Mouse (Mus musculus) heart, embryonic 14.5 days (tissue): Measurements from ENCODE around the gene S100a4. TPM values are rescaled to one million over a fixed set of nuclear protein-coding genes. Genes with fewer than 3 reads are reported as not detected.

ENCODE experiments used
- ATAC-seq: fragments of 200-750 bp; cut with Nextera tagmentation; 2 replicates; pipeline ENCODE4 v1.8.0; 2017; ENCODE audit warnings: low read depth, moderate TSS enrichment; ENCODE audit not compliant: insufficient number of reproducible peaks, insufficient read depth, low FRiP score
- H3K27ac ChIP-seq, 2 experiments: fragments of 200-500 bp in 1 of 2; fragments of 300-500 bp in 1 of 2; sonication (generic) in 1 of 2; replicated peaks in 1 of 2; 2 replicates each; pipeline ENCODE4 v1.5.1; 2012 to 2014; ENCODE audit warnings: low read depth in 2 of 2, low read length in 2 of 2, control low read depth in 1 of 2, mild to moderate bottlenecking in 1 of 2, mixed read lengths in 1 of 2; ENCODE audit not compliant: control insufficient read depth in 1 of 2, insufficient read depth in 1 of 2
- H3K27me3 ChIP-seq: fragments of 300-500 bp; sonication (generic); 2 replicates; pipeline ENCODE4 v1.6.1; 2014; ENCODE audit warnings: mild to moderate bottlenecking, low read length, control low read depth; ENCODE audit not compliant: control insufficient read depth, insufficient read depth
- H3K36me3 ChIP-seq: fragments of 300-500 bp; sonication (generic); 2 replicates; pipeline ENCODE4 v1.6.1; 2014; ENCODE audit warnings: mild to moderate bottlenecking, control low read depth, low read length, mixed read lengths; ENCODE audit not compliant: control insufficient read depth, insufficient read depth
- H3K4me1 ChIP-seq, 2 experiments: fragments of 200-500 bp in 1 of 2; fragments of 300-500 bp in 1 of 2; sonication (generic) in 1 of 2; 2 replicates each; pipeline ENCODE4 v1.6.1; 2012 to 2014; ENCODE audit warnings: low read length in 2 of 2, control low read depth in 1 of 2, mixed read lengths in 1 of 2; ENCODE audit not compliant: control insufficient read depth in 2 of 2, insufficient read depth in 2 of 2
- H3K4me2 ChIP-seq: fragments of 300-500 bp; sonication (generic); 2 replicates; pipeline ENCODE4 v1.6.1; 2014; ENCODE audit warnings: mild to moderate bottlenecking, low read length
- H3K4me3 ChIP-seq, 2 experiments: fragments of 200-500 bp in 1 of 2; fragments of 300-500 bp in 1 of 2; sonication (generic) in 1 of 2; 2 replicates each; pipeline ENCODE4 v1.5.1; 2012 to 2014; ENCODE audit warnings: low read length in 2 of 2, mild to moderate bottlenecking in 2 of 2, control low read depth in 1 of 2, low read depth in 1 of 2, moderate library complexity in 1 of 2; ENCODE audit not compliant: control insufficient read depth in 1 of 2, insufficient read depth in 1 of 2
- H3K9ac ChIP-seq: fragments of 300-500 bp; sonication (generic); 2 replicates; pipeline ENCODE4 v1.6.1; 2014; ENCODE audit warnings: mild to moderate bottlenecking, low read length
- H3K9me3 ChIP-seq: fragments of 300-500 bp; sonication (generic); 2 replicates; pipeline ENCODE4 v1.6.1; 2016; ENCODE audit warnings: low read length, control low read depth; ENCODE audit not compliant: control insufficient read depth
- WGBS: fragments of 180-500 bp; shearing (Covaris S2); extraction: QIAGEN DNeasy Blood & Tissue Kit; methylation state at CpG from one replicate; pipeline ENCODE4 v1.1.7; 2014; 5-methylcytosine and 5-hydroxymethylcytosine counted together
- polyA plus RNA-seq: library from polyadenylated mRNA; unstranded; fragments of >200 nt; fragmentation: Nextera tagmentation; extraction: Ambion mirVana; gene quantifications from 2 replicates; pipeline ENCODE4 v1.2.1, GENCODE M21; 2014

Gene S100a4
- polyA plus RNA-seq, 1 experiment from 2014 or later = 3.8 TPM

GRCm38 (mm10) chr3:90605736-90606135, 2.2 kb downstream of the S100a4 start:
- H3K4me1 ChIP-seq = peaks cover 16% of the 10 kb centered on the region in 2 experiments
- ATAC-seq = no peak
- WGBS = 75% methylated on average over 2 of the region's 2 CpGs
- no peak overlapping the region for H3K9ac ChIP-seq
- H3K27me3 ChIP-seq = no peaks in the 10 kb centered on the region
- H3K4me3 ChIP-seq = no peak overlapping the region
- no peaks in the 10 kb centered on the region for H3K36me3 ChIP-seq
- no peaks in the 10 kb centered on the region for H3K9me3 ChIP-seq
- H3K27ac ChIP-seq = no peak overlapping the region
- no peak overlapping the region for H3K4me2 ChIP-seq

- no peak for ATAC-seq
- H3K4me3 ChIP-seq = no peak overlapping the region
- H3K27ac ChIP-seq = no peak overlapping the region
- H3K4me2 ChIP-seq = no peak overlapping the region
- no peak overlapping the region for H3K9ac ChIP-seq
- no peaks in the 10 kb centered on the region for H3K27me3 ChIP-seq
- no peaks in the 10 kb centered on the region for H3K36me3 ChIP-seq
- H3K4me1 ChIP-seq = peaks cover 16% of the 10 kb centered on the region in 2 experiments
- WGBS = 94% methylated on average over 6 of the region's 6 CpGs
- H3K9me3 ChIP-seq = no peaks in the 10 kb centered on the region
Measured at GRCm38 (mm10) chr3:90606185-90606584, 2.6 kb downstream of the S100a4 start.

GRCm38 (mm10) chr3:90607361-90607760, 3.8 kb downstream of the S100a4 start:
- Histone ChIP-seq H3K4me3 (no peak overlapping the region), H3K36me3 (no peaks in the 10 kb centered on the region), H3K27me3 (no peaks in the 10 kb centered on the region), H3K27ac (no peak overlapping the region), H3K9me3 (no peaks in the 10 kb centered on the region), H3K9ac (no peak overlapping the region), H3K4me2 (no peak overlapping the region), H3K4me1 (peaks cover 16% of the 10 kb centered on the region in 2 experiments)
- no peak for ATAC-seq
- WGBS = 72% methylated on average over 3 of the region's 3 CpGs

GRCm38 (mm10) chr3:90608223-90608622, 4.7 kb downstream of the S100a4 start, which contains the start of gene S100a5:
Gene S100a5 (plus strand): TSS chr3:90608523.
- Histone ChIP-seq H3K36me3 (no peaks in the 10 kb centered on the region), H3K9ac (no peak within 1 kb of the TSS), H3K9me3 (no peaks in the 10 kb centered on the region), H3K27ac (no peak within 1 kb of the TSS), H3K4me3 (no peak within 1 kb of the TSS), H3K27me3 (peaks cover 4% of the 10 kb centered on the region; the same call in 1 of the 2 replicates), H3K4me2 (no peak within 1 kb of the TSS), H3K4me1 (peaks cover 21 to 22% of the 10 kb centered on the region in 2 experiments)
- ATAC-seq = no peak
- 42% methylated on average over 3 of the region's 3 CpGs for WGBS

GRCm38 (mm10) chr3:90609102-90609501, 5.5 kb downstream of the S100a4 start:
- Histone ChIP-seq H3K9ac (no peak overlapping the region), H3K4me2 (no peak overlapping the region), H3K27me3 (peaks cover 4% of the 10 kb centered on the region), H3K4me1 (peaks cover 14 to 15% of the 10 kb centered on the region in 2 experiments), H3K36me3 (no peaks in the 10 kb centered on the region), H3K4me3 (no peak overlapping the region), H3K9me3 (no peaks in the 10 kb centered on the region), H3K27ac (no peak overlapping the region)
- ATAC-seq = no peak

GRCm38 (mm10) chr3:90611494-90611893, 7.9 kb downstream of the S100a4 start:
- Histone ChIP-seq H3K27me3 (peaks cover 4% of the 10 kb centered on the region), H3K4me2 (no peak overlapping the region), H3K4me3 (no peak overlapping the region), H3K36me3 (no peaks in the 10 kb centered on the region), H3K4me1 (peaks cover 5 to 12% of the 10 kb centered on the region in 2 experiments; a peak in 3 of 4 replicates), H3K9ac (no peak overlapping the region), H3K27ac (no peak overlapping the region), H3K9me3 (no peaks in the 10 kb centered on the region)
- WGBS = 76% methylated on average over 3 of the region's 3 CpGs
- ATAC-seq = no peak

- ATAC-seq = no peak
- H3K27ac ChIP-seq = no peak overlapping the region
- H3K27me3 ChIP-seq = peaks cover 4% of the 10 kb centered on the region
- H3K4me2 ChIP-seq = no peak overlapping the region
- 63% methylated on average over 4 of the region's 4 CpGs for WGBS
- H3K9me3 ChIP-seq = no peaks in the 10 kb centered on the region
- no peak overlapping the region for H3K4me3 ChIP-seq
- H3K36me3 ChIP-seq = no peaks in the 10 kb centered on the region
- no peak overlapping the region for H3K9ac ChIP-seq
- peaks cover 5 to 12% of the 10 kb centered on the region in 2 experiments; a peak in 3 of 4 replicates for H3K4me1 ChIP-seq
Measured at GRCm38 (mm10) chr3:90612061-90612460, 8.5 kb downstream of the S100a4 start.

- peak within 1 kb of the TSS; percentile 57; the same call in 1 of the 2 replicates for H3K9ac ChIP-seq
- peaks cover 4% of the 10 kb centered on the region for H3K27me3 ChIP-seq
- H3K4me1 ChIP-seq = peaks cover 5 to 12% of the 10 kb centered on the region in 2 experiments; a peak in 3 of 4 replicates
- peak within 1 kb of the TSS; percentile 82 for H3K4me2 ChIP-seq
- H3K4me3 ChIP-seq = peak within 1 kb of the TSS; percentile 36 to 41
- H3K36me3 ChIP-seq = no peaks in the 10 kb centered on the region
- under 1% methylated on average over 23 of the region's 23 CpGs for WGBS
- peak; percentile 51; the same call in 1 of the 2 replicates for ATAC-seq
- no peak within 1 kb of the TSS for H3K27ac ChIP-seq
- no peaks in the 10 kb centered on the region for H3K9me3 ChIP-seq
Measured at GRCm38 (mm10) chr3:90612728-90613291, 9.2 kb downstream of the S100a4 start, which contains the start of gene S100a6. Gene S100a6 (plus strand): TSS chr3:90612882.
